Mouse (Mus musculus): Measurements from ENCODE around the gene Dlgap3.

DNA sequence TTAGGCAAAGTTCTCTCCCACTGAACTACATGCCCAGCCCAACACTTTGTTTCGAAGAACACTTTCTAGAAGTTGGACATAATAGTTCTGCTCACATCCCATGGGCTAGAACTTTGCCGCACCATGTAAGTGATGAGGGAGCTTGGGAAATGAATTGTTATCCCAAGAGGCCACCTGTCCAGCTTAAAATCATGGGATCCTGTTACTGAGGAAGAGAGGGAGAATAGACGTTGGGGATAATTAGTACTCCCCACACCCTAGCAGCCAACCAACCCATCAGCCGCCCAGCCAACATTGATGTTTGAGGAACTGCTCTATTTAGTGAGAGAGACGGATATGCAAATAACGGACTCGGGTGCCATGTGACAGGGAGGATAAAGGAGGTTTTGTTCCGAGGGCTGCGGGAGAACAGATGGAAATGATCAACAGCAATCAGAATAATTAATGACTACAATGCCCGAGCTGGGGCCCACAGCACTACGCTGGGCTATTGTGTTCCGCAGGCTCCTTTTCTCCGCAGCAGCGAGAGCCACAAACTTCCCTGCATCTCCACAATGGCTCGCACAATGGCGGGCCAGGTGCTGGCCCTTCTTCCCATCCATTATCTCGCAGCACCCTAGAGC, 58.2 kb downstream of the Dlgap3 start:
- no peak for TF ChIP-seq EP300 (IDR thresholded peaks at IDR 0.05; ENCODE audit: low read depth)
- no peak for TF ChIP-seq CTCF (IDR thresholded peaks at IDR 0.05; ENCODE audit: low read depth)

Measured in heart, postnatal 0 days (tissue).